Mouse (Mus musculus): Measurements from ENCODE around the gene Aknad1. TPM values are rescaled to one million over a fixed set of nuclear protein-coding genes. Genes with fewer than 3 reads are reported as not detected.
A peak's percentile ranks its signal among the peaks of the same experiment; 100 is the strongest.

Gene Aknad1
- not detected for total RNA-seq (2021)
- long read RNA-seq, experiment 1: 0 reads
- long read RNA-seq, experiment 2: 0 reads

- intact Hi-C loops (cut with DNase I): no loop called here
- TF ChIP-seq CTCF (IDR thresholded peaks at IDR 0.05): no peak
- DNase-seq (ENCODE audit: extremely low spot score in 1 of 2, low spot score in 2 of 2): no peak
- Histone ChIP-seq H3K4me3 (no peak within 1 kb of the TSS), H3K27ac (no peak within 1 kb of the TSS)
Observed at GRCm38 (mm10) chr3:108739045-108739708, at the start of gene Aknad1. TSS of gene Aknad1 (plus strand) at chr3:108739658.

GRCm38 (mm10) chr3:108689979-108690378 is 49.5 kb upstream of the Aknad1 start:
- TF ChIP-seq CTCF (IDR thresholded peaks at IDR 0.05): no peak
- intact Hi-C loops (cut with DNase I): no loop called here
- H3K27ac ChIP-seq: no peak overlapping the region
- H3K4me3 ChIP-seq: no peak overlapping the region
- no peak for DNase-seq (ENCODE audit: extremely low spot score in 1 of 2, low spot score in 2 of 2)

- Histone ChIP-seq H3K4me3 (no peak overlapping the region), H3K27ac (no peak overlapping the region)
- intact Hi-C loops (cut with DNase I): no loop called here
- no peak for TF ChIP-seq CTCF (IDR thresholded peaks at IDR 0.05)
- peak; percentile 28 to 29 for DNase-seq (ENCODE audit: extremely low spot score in 1 of 2, low spot score in 2 of 2)
Observed at GRCm38 (mm10) chr3:108694321-108694720, 45.1 kb upstream of the Aknad1 start.

- intact Hi-C loops (cut with DNase I): no loop called here
- Histone ChIP-seq H3K4me3 (no peak overlapping the region), H3K27ac (no peak overlapping the region)
- no peak for TF ChIP-seq CTCF (IDR thresholded peaks at IDR 0.05)
- no peak for DNase-seq (ENCODE audit: extremely low spot score in 1 of 2, low spot score in 2 of 2)
Observed at GRCm38 (mm10) chr3:108698662-108699061, 40.8 kb upstream of the Aknad1 start.

- intact Hi-C loops (cut with DNase I): loop anchor here (5.0 kb wide), 1 partner anchor 203 kb away; no protein-coding TSS in a partner anchor
Observed at GRCm38 (mm10) chr3:108699786-108700185, 39.7 kb upstream of the Aknad1 start.

GRCm38 (mm10) chr3:108701256-108701655 is 38.2 kb upstream of the Aknad1 start:
- no peak for DNase-seq (ENCODE audit: extremely low spot score in 1 of 2, low spot score in 2 of 2)
- intact Hi-C loops (cut with DNase I): loop anchor here (1.0 to 5.0 kb wide), 2 partner anchors 70 to 201 kb away; no protein-coding TSS in a partner anchor
- Histone ChIP-seq H3K4me3 (no peak overlapping the region), H3K27ac (no peak overlapping the region)
- TF ChIP-seq CTCF (IDR thresholded peaks at IDR 0.05): peak; percentile 78

More at GRCm38 (mm10) chr3:108699786-108700185, 39.7 kb upstream of the Aknad1 start:
- no peak for TF ChIP-seq CTCF (IDR thresholded peaks at IDR 0.05)
- Histone ChIP-seq H3K27ac (no peak overlapping the region), H3K4me3 (no peak overlapping the region)
- DNase-seq (ENCODE audit: extremely low spot score in 1 of 2, low spot score in 2 of 2): no peak

- intact Hi-C loops (cut with DNase I): loop anchor here (5.0 kb wide), 1 partner anchor 200 kb away; no protein-coding TSS in a partner anchor
- Histone ChIP-seq H3K4me3 (no peak overlapping the region), H3K27ac (no peak overlapping the region)
- no peak for DNase-seq (ENCODE audit: extremely low spot score in 1 of 2, low spot score in 2 of 2)
- TF ChIP-seq CTCF (IDR thresholded peaks at IDR 0.05): no peak
Observed at GRCm38 (mm10) chr3:108702789-108703188, 36.7 kb upstream of the Aknad1 start.

- TF ChIP-seq CTCF (IDR thresholded peaks at IDR 0.05): no peak
- no peak for DNase-seq (ENCODE audit: extremely low spot score in 1 of 2, low spot score in 2 of 2)
- intact Hi-C loops (cut with DNase I): no loop called here
- Histone ChIP-seq H3K4me3 (no peak overlapping the region), H3K27ac (no peak overlapping the region)
Observed at GRCm38 (mm10) chr3:108711296-108711695, 28.2 kb upstream of the Aknad1 start.

GRCm38 (mm10) chr3:108713065-108713675 is 26.3 kb upstream of the Aknad1 start:
- intact Hi-C loops (cut with DNase I): no loop called here

GRCm38 (mm10) chr3:108714837-108715236 is 24.6 kb upstream of the Aknad1 start:
- no peak for TF ChIP-seq CTCF (IDR thresholded peaks at IDR 0.05)
- no peak for DNase-seq (ENCODE audit: extremely low spot score in 1 of 2, low spot score in 2 of 2)
- Histone ChIP-seq H3K4me3 (no peak overlapping the region), H3K27ac (no peak overlapping the region)
- intact Hi-C loops (cut with DNase I): no loop called here

More at GRCm38 (mm10) chr3:108713065-108713675, 26.3 kb upstream of the Aknad1 start:
- TF ChIP-seq CTCF (IDR thresholded peaks at IDR 0.05): no peak
- Histone ChIP-seq H3K4me3 (no peak overlapping the region), H3K27ac (no peak overlapping the region)
- no peak for DNase-seq (ENCODE audit: extremely low spot score in 1 of 2, low spot score in 2 of 2)

- no peak for TF ChIP-seq CTCF (IDR thresholded peaks at IDR 0.05)
- Histone ChIP-seq H3K4me3 (no peak overlapping the region), H3K27ac (no peak overlapping the region)
- intact Hi-C loops (cut with DNase I): no loop called here
- DNase-seq (ENCODE audit: extremely low spot score in 1 of 2, low spot score in 2 of 2): no peak
Observed at GRCm38 (mm10) chr3:108717896-108718502, 21.5 kb upstream of the Aknad1 start.

GRCm38 (mm10) chr3:108719357-108719756 is 20.1 kb upstream of the Aknad1 start:
- no peak for DNase-seq (ENCODE audit: extremely low spot score in 1 of 2, low spot score in 2 of 2)
- H3K4me3 ChIP-seq: no peak overlapping the region
- intact Hi-C loops (cut with DNase I): no loop called here
- TF ChIP-seq CTCF (IDR thresholded peaks at IDR 0.05): no peak
- no peak overlapping the region for H3K27ac ChIP-seq

Measured in left cerebral cortex, adult 2 months (tissue).